Mouse (Mus musculus): ENCODE data around the gene Micu2. TPM values are rescaled to one million over a fixed set of nuclear protein-coding genes. Genes with fewer than 3 reads are reported as not detected.

Micu2 gene
- polyA plus RNA-seq, 1 experiment from 2014 or later: 51.4 TPM

DNA sequence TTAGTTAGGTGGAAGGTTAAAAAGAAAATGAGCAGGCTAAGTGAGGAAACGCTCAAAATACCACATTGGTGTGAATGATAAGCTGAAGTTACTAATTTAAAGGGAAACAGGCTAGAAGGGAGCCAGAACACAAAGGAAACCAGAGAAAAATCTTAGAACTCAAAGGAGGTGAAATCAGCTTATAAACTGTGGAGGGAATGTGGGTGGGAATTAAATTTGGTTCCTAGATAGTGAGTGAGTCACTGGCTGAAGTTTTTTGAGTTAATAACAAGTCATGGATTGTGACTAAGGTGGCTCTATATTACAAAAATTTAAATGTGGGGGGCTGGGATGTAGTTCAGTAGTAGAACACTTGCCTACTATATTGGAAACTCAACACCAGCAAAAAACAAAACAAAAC, 1.6 kb downstream of the Micu2 start:
- H3K9me3 ChIP-seq (ENCODE audit: control insufficient read depth, low read length): no peaks in the 10 kb centered on the region
- ATAC-seq (replicated peaks; ENCODE audit: low FRiP score, low TSS enrichment, low read depth): no peak
- H3K27me3 ChIP-seq (replicated peaks; ENCODE audit: control insufficient read depth, insufficient read depth, low read length): no peaks in the 10 kb centered on the region
- H3K9ac ChIP-seq (ENCODE audit: low read length): no peak overlapping the region
- H3K4me3 ChIP-seq (ENCODE audit: low read depth, low read length): no peak overlapping the region
- H3K27ac ChIP-seq (ENCODE audit: low read depth): no peak overlapping the region
- no peak overlapping the region for H3K4me2 ChIP-seq (ENCODE audit: low read length)
- H3K4me1 ChIP-seq (replicated peaks; ENCODE audit: control insufficient read depth, insufficient read depth, low read length): peaks cover 10% of the 10 kb centered on the region
- 72% methylated on average over 1 of the region's 1 CpGs for WGBS
- no peaks in the 10 kb centered on the region for H3K36me3 ChIP-seq (ENCODE audit: control insufficient read depth, insufficient read depth, low read length)
- no peak for DNase-seq (ENCODE audit: low spot score)

DNA sequence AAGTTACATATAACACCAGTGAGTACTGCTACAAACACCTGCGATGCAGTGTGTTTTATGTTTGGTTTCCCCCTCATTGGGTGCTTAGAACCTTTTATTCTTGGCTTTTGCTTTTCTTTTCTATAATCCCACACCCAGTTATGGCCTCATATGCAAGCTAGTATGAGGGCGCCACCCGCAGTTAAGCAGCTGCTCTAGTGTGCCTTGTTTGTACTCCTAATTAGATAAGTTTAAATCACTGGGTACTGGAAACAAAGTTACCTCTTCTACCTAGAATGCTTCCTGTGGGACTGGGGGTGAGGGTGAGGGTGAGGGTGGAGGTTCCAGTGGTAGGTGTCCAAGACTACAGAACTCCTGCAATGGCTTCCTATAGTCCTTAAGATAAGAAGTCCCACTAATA, 2.9 kb downstream of the Micu2 start:
- H3K27ac ChIP-seq (ENCODE audit: low read depth): no peak overlapping the region
- H3K36me3 ChIP-seq (ENCODE audit: control insufficient read depth, insufficient read depth, low read length): no peaks in the 10 kb centered on the region
- ATAC-seq (replicated peaks; ENCODE audit: low FRiP score, low TSS enrichment, low read depth): no peak
- 88% methylated on average over 3 of the region's 3 CpGs for WGBS
- H3K4me1 ChIP-seq (replicated peaks; ENCODE audit: control insufficient read depth, insufficient read depth, low read length): peaks cover 10% of the 10 kb centered on the region
- H3K4me2 ChIP-seq (ENCODE audit: low read length): no peak overlapping the region
- no peaks in the 10 kb centered on the region for H3K9me3 ChIP-seq (ENCODE audit: control insufficient read depth, low read length)
- H3K27me3 ChIP-seq (replicated peaks; ENCODE audit: control insufficient read depth, insufficient read depth, low read length): no peaks in the 10 kb centered on the region
- DNase-seq (ENCODE audit: low spot score): no peak
- H3K9ac ChIP-seq (ENCODE audit: low read length): no peak overlapping the region
- no peak overlapping the region for H3K4me3 ChIP-seq (ENCODE audit: low read depth, low read length)

DNA sequence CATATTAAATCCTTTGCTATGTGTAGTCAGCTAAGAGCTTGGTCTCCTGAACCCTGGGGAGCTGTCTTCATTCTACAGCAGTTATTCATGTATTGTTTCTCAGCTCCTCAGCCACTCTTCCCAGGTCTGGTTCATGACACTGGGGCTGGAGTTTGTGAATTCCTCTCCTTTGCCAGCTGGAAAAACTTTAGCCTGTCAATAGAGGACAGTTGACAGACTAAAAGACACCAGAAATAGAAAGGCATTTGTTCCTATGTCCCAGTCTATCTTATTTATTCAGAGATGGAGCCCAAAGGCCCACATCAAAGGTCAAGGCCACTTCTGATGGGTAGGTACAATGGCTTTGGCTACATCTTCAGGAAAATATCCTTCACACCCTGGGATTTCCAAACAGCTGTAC, 7.3 kb downstream of the Micu2 start:
- no peaks in the 10 kb centered on the region for H3K27me3 ChIP-seq (replicated peaks; ENCODE audit: control insufficient read depth, insufficient read depth, low read length)
- DNase-seq (ENCODE audit: low spot score): no peak
- H3K4me3 ChIP-seq (ENCODE audit: low read depth, low read length): no peak overlapping the region
- H3K27ac ChIP-seq (ENCODE audit: low read depth): no peak overlapping the region
- H3K4me1 ChIP-seq (replicated peaks; ENCODE audit: control insufficient read depth, insufficient read depth, low read length): no peaks in the 10 kb centered on the region
- no peak overlapping the region for H3K4me2 ChIP-seq (ENCODE audit: low read length)
- H3K9me3 ChIP-seq (ENCODE audit: control insufficient read depth, low read length): 0 out of 2 replicates have a peak, but pooled peaks cover 4% of the 10 kb centered on the region
- ATAC-seq (replicated peaks; ENCODE audit: low FRiP score, low TSS enrichment, low read depth): no peak
- no peak overlapping the region for H3K9ac ChIP-seq (ENCODE audit: low read length)
- H3K36me3 ChIP-seq (ENCODE audit: control insufficient read depth, insufficient read depth, low read length): no peaks in the 10 kb centered on the region; the same call in 1 of the 2 replicates

- ATAC-seq (replicated peaks; ENCODE audit: low FRiP score, low TSS enrichment, low read depth): no peak
- 100% methylated on average over 2 of the region's 2 CpGs for WGBS
- H3K27ac ChIP-seq (ENCODE audit: low read depth): no peak overlapping the region
These were observed 9.9 kb downstream of the Micu2 start for GRCm38 (mm10) chr14:57989162-57989561.

GRCm38 (mm10) chr14:57985780-57986179, 13.3 kb downstream of the Micu2 start:
- Histone ChIP-seq H3K36me3 (ENCODE audit: control insufficient read depth, insufficient read depth, low read length) (no peaks in the 10 kb centered on the region; the same call in 1 of the 2 replicates), H3K27me3 (replicated peaks; ENCODE audit: control insufficient read depth, insufficient read depth, low read length) (no peaks in the 10 kb centered on the region), H3K27ac (ENCODE audit: low read depth) (no peak overlapping the region), H3K4me2 (ENCODE audit: low read length) (no peak overlapping the region), H3K4me1 (replicated peaks; ENCODE audit: control insufficient read depth, insufficient read depth, low read length) (peaks cover 5% of the 10 kb centered on the region; the same call in 1 of the 2 replicates), H3K4me3 (ENCODE audit: low read depth, low read length) (no peak overlapping the region), H3K9me3 (ENCODE audit: control insufficient read depth, low read length) (0 out of 2 replicates have a peak, but pooled peaks cover 4% of the 10 kb centered on the region), H3K9ac (ENCODE audit: low read length) (no peak overlapping the region)
- ATAC-seq (replicated peaks; ENCODE audit: low FRiP score, low TSS enrichment, low read depth): no peak
- DNase-seq (ENCODE audit: low spot score): no peak
- WGBS: 75% methylated on average over 2 of the region's 2 CpGs

More at GRCm38 (mm10) chr14:57989162-57989561, 9.9 kb downstream of the Micu2 start:
- H3K27me3 ChIP-seq (replicated peaks; ENCODE audit: control insufficient read depth, insufficient read depth, low read length): no peaks in the 10 kb centered on the region
- H3K9ac ChIP-seq (ENCODE audit: low read length): no peak overlapping the region
- 0 out of 2 replicates have a peak, but pooled peaks cover 4% of the 10 kb centered on the region for H3K9me3 ChIP-seq (ENCODE audit: control insufficient read depth, low read length)
- no peak for DNase-seq (ENCODE audit: low spot score)
- no peaks in the 10 kb centered on the region for H3K4me1 ChIP-seq (replicated peaks; ENCODE audit: control insufficient read depth, insufficient read depth, low read length)
- no peak overlapping the region for H3K4me2 ChIP-seq (ENCODE audit: low read length)
- H3K4me3 ChIP-seq (ENCODE audit: low read depth, low read length): no peak overlapping the region
- no peaks in the 10 kb centered on the region; the same call in 1 of the 2 replicates for H3K36me3 ChIP-seq (ENCODE audit: control insufficient read depth, insufficient read depth, low read length)

DNA sequence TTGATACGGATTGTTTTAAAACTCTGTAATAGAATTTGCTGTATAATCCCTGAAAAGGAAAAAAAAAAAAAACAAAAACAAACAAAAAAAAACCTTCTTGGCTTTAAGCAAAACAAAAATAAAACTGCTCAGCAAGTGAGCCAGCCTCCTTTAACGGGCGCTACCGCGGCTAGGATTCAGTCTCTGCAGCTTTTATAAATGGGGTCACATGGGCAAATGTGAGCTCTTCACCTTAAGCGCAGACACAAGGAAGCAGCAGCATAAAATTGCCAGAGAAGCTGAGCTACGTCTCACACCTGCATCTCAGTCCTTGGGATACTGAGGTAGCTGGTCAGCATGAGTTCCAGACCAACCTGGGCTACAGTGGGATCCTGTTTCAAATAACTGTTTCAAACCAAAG, 16.6 kb downstream of the Micu2 start:
- Histone ChIP-seq H3K4me1 (replicated peaks; ENCODE audit: control insufficient read depth, insufficient read depth, low read length) (peaks cover 5% of the 10 kb centered on the region; the same call in 1 of the 2 replicates), H3K9ac (ENCODE audit: low read length) (no peak overlapping the region), H3K4me2 (ENCODE audit: low read length) (no peak overlapping the region), H3K27ac (ENCODE audit: low read depth) (no peak overlapping the region), H3K27me3 (replicated peaks; ENCODE audit: control insufficient read depth, insufficient read depth, low read length) (no peaks in the 10 kb centered on the region), H3K36me3 (ENCODE audit: control insufficient read depth, insufficient read depth, low read length) (no peaks in the 10 kb centered on the region), H3K9me3 (ENCODE audit: control insufficient read depth, low read length) (no peaks in the 10 kb centered on the region), H3K4me3 (ENCODE audit: low read depth, low read length) (no peak overlapping the region)
- ATAC-seq (replicated peaks; ENCODE audit: low FRiP score, low TSS enrichment, low read depth): no peak
- DNase-seq (ENCODE audit: low spot score): no peak
- WGBS: 41% methylated on average over 7 of the region's 7 CpGs

DNA sequence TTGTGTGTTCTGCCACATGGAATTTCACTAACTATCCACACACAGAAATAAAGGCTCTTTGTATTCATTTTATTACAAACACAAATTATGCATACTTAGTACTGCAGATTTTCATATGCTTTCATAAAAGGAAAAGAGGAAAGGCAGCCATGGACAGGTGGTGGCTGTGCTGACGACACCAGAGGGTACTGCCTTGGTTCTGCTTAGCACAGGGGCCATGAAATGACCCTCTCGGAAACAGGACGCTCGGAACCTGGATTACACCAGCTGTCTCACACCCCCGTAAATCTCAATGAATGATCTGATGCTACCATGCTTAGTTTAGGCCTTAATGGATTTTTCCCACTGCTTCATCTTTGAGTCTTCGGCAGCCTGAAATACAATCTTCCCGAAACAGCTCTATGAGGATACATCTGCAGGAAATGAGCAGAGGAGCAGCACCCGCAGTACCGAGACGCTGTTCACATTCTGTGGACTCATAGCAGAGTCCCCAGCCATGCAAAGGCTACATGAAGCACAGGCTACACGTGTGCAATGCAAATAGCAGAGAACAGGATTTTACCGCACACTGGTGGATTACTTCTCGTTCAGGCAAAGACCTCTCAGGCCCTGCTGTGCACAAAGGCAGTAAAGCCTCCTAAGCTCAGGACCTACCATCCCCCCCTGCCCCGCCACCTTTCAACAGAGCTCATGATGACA, 17.2 kb downstream of the Micu2 start:
- Histone ChIP-seq H3K9ac (ENCODE audit: low read length) (no peak overlapping the region), H3K27ac (ENCODE audit: low read depth) (no peak overlapping the region), H3K36me3 (ENCODE audit: control insufficient read depth, insufficient read depth, low read length) (no peaks in the 10 kb centered on the region), H3K4me1 (replicated peaks; ENCODE audit: control insufficient read depth, insufficient read depth, low read length) (peaks cover 5% of the 10 kb centered on the region; the same call in 1 of the 2 replicates), H3K4me2 (ENCODE audit: low read length) (no peak overlapping the region), H3K4me3 (ENCODE audit: low read depth, low read length) (no peak overlapping the region), H3K27me3 (replicated peaks; ENCODE audit: control insufficient read depth, insufficient read depth, low read length) (no peaks in the 10 kb centered on the region), H3K9me3 (ENCODE audit: control insufficient read depth, low read length) (no peaks in the 10 kb centered on the region)
- WGBS: 38% methylated on average over 14 of the region's 14 CpGs
- 0 out of 2 replicates have a peak, but pooled peaks have one; percentile 19 for ATAC-seq (replicated peaks; ENCODE audit: low FRiP score, low TSS enrichment, low read depth)
- no peak for DNase-seq (ENCODE audit: low spot score)

- H3K27ac ChIP-seq (ENCODE audit: low read depth): no peak overlapping the region
- no peak overlapping the region for H3K4me2 ChIP-seq (ENCODE audit: low read length)
- ATAC-seq (replicated peaks; ENCODE audit: low FRiP score, low TSS enrichment, low read depth) (no peak), DNase-seq (ENCODE audit: low spot score) (no peak)
- no peaks in the 10 kb centered on the region for H3K36me3 ChIP-seq (ENCODE audit: control insufficient read depth, insufficient read depth, low read length)
- H3K9ac ChIP-seq (ENCODE audit: low read length): no peak overlapping the region
- no peaks in the 10 kb centered on the region for H3K27me3 ChIP-seq (replicated peaks; ENCODE audit: control insufficient read depth, insufficient read depth, low read length)
- H3K9me3 ChIP-seq (ENCODE audit: control insufficient read depth, low read length): no peaks in the 10 kb centered on the region
- 59% methylated on average over 8 of the region's 8 CpGs for WGBS
- no peak overlapping the region for H3K4me3 ChIP-seq (ENCODE audit: low read depth, low read length)
- H3K4me1 ChIP-seq (replicated peaks; ENCODE audit: control insufficient read depth, insufficient read depth, low read length): peaks cover 11% of the 10 kb centered on the region
These were observed 18.3 kb downstream of the Micu2 start for GRCm38 (mm10) chr14:57980776-57981175.

DNA sequence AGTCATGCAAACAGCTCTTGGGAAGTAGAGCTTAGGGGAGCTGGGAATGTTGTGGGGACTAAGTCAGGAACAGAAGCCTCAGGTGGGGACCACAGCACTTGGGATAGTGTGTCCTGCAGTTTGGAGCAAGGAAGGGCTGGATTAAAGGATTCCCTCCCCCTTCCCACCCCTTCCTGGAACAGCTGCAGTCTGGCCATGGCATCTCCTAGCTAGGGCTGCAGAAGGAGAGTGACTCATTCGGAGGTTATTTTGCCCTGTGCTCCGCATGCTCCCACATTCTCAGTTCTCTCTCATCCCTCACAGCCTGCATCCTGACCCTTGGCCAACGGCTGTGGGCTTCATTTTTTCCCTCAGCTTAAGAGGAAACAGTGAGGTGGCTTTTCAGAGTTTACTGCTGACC, 18.9 kb downstream of the Micu2 start:
- no peak for ATAC-seq (replicated peaks; ENCODE audit: low FRiP score, low TSS enrichment, low read depth)
- Histone ChIP-seq H3K27me3 (replicated peaks; ENCODE audit: control insufficient read depth, insufficient read depth, low read length) (no peaks in the 10 kb centered on the region), H3K36me3 (ENCODE audit: control insufficient read depth, insufficient read depth, low read length) (no peaks in the 10 kb centered on the region), H3K4me3 (ENCODE audit: low read depth, low read length) (no peak overlapping the region), H3K4me2 (ENCODE audit: low read length) (no peak overlapping the region), H3K4me1 (replicated peaks; ENCODE audit: control insufficient read depth, insufficient read depth, low read length) (peaks cover 16% of the 10 kb centered on the region), H3K9me3 (ENCODE audit: control insufficient read depth, low read length) (no peaks in the 10 kb centered on the region), H3K27ac (ENCODE audit: low read depth) (no peak overlapping the region), H3K9ac (ENCODE audit: low read length) (no peak overlapping the region)
- no peak for DNase-seq (ENCODE audit: low spot score)
- WGBS: 41% methylated on average over 3 of the region's 3 CpGs

Data from intestine, embryonic 14.5 days (tissue).